Mouse (Mus musculus) small intestine, adult 2 months (tissue): Measurements from ENCODE around the gene Fhdc1.

Experiments
- CTCF ChIP-seq: fragments of 200-500 bp; IDR thresholded peaks from 2 replicates; pipeline ENCODE4 v1.5.1; 2012; ENCODE audit warnings: low read depth, mild to moderate bottlenecking, control low read depth, inconsistent platforms, low read length, moderate library complexity, mixed read lengths; ENCODE audit not compliant: insufficient replicate concordance, insufficient read length; ENCODE audit errors: extremely low read depth
- POLR2A ChIP-seq: fragments of 200-500 bp; IDR thresholded peaks from 2 replicates; pipeline ENCODE4 v1.6.1; 2012; ENCODE audit warnings: low read depth, mild to moderate bottlenecking, control low read depth, inconsistent platforms, low read length, moderate library complexity

DNA sequence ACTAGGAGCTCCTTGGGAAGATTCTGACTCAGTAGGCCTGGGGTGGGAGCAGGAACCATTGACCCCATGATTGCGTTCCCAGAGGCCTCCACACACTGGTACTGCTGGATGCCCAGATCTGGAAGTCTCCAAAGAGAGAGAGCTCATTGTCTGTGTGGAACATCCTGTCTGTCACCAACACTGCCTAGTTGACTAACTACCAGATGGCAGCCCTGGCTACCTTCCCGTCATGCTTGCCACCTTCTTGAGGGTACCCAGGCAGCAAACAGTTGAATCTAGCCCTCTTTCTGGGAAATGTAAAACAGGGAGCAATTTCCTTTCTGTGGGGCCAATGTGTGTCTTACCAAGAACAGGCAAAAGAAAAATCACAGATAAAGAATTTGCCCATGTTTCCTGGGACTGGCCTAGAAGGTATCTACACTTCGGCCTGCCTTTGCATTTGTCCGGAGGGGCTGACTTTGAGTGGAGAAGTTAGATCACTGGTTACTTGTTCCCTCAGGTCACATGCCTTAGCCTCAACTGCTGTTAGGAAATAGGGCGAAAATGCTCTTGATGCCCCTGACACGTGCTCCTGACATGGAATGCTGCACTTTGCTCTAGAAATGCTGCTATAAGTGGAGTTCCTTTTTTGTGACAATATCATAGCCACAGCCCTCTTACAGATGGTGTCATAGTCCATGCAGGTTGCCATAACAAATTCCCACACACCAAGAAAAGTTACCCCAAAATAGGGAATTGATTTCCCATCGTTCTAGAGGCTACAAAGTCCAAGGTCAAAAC, 40.6 kb downstream of the Fhdc1 start:
- TF ChIP-seq POLR2A, result no peak
- TF ChIP-seq CTCF, result no peak
